Mouse (Mus musculus) urinary bladder, adult 2 months (tissue): ENCODE results near the gene P4hb. TPM values are rescaled to one million over a fixed set of nuclear protein-coding genes. Genes with fewer than 3 reads are reported as not detected.

Source experiments
- DNase-seq: peaks from one replicate; pipeline ENCODE4 v3.0.0; 2022; ENCODE audit warnings: low spot score
- polyA plus RNA-seq: library from polyadenylated mRNA; depleted of rRNA; stranded (reverse); fragments of >200 nt; gene quantifications from 2 replicates; pipeline ENCODE4 v1.2.3, GENCODE M21; 2012; rRNA removed

Gene P4hb
- 272 and 354 TPM in 2 replicates for polyA plus RNA-seq

- DNase-seq = peak; percentile 99
Measured at GRCm38 (mm10) chr11:120572752-120573584, at the start of gene P4hb. Gene P4hb, minus strand, starts transcription at chr11:120573253.

DNA sequence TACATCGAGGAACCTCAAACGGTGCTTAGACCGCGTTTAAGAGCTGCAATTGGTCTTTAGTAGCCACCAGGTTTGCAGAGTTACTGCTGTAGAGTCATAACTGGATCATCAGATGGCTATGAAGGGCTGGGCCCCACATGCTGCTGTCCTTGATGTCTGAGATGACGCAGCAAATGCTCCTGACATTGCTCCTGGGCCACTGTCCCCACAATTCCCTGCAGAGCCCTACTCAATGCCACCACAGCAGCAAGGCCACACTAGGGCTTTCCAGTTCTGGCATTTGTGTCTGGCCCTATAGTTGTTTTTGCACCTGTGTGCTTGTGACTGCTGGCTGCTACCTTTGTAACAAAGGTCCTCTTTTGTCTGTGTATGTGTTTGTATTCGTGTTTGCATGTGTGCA is 49.8 kb upstream of the P4hb start:
- DNase-seq = no peak

- peak; percentile 20 for DNase-seq
Measured at GRCm38 (mm10) chr11:120620195-120620594, 47.1 kb upstream of the P4hb start.

GRCm38 (mm10) chr11:120618619-120619535 is 45.8 kb upstream of the P4hb start:
- DNase-seq = no peak

DNA sequence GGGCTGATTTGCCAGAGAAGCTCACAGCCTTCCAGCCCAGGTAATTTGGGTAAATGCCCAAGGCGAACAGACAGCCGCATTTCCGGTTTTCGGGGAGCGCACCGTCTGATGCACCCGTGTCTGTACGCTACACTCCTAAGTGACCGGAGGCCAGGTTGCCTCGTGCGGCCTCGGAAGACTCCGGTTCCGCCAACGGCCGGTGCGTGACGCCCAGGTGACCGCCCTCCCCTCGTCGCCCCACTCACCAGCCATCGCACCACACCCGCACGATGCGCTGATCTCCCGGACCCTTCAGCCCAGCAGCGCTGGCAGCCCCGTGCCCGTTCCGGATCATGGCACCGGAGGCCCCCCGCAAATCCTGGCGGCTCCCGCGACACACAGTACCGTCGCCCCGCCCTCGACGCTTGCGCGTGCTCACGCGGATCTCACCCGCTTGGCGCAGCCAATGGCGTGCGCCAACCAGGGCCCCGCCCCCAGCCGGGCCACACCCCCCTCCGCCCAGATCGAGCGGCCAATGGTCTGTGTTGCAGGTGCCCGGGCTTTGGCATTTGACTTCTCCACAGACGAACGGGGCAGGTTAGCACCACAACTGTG is 44.6 kb upstream of the P4hb start, which contains the start of gene Pcyt2:
Gene Pcyt2 (minus strand): TSS at position 418 of the 594 bp plus-strand sequence.
- DNase-seq = peak; percentile 82

DNA sequence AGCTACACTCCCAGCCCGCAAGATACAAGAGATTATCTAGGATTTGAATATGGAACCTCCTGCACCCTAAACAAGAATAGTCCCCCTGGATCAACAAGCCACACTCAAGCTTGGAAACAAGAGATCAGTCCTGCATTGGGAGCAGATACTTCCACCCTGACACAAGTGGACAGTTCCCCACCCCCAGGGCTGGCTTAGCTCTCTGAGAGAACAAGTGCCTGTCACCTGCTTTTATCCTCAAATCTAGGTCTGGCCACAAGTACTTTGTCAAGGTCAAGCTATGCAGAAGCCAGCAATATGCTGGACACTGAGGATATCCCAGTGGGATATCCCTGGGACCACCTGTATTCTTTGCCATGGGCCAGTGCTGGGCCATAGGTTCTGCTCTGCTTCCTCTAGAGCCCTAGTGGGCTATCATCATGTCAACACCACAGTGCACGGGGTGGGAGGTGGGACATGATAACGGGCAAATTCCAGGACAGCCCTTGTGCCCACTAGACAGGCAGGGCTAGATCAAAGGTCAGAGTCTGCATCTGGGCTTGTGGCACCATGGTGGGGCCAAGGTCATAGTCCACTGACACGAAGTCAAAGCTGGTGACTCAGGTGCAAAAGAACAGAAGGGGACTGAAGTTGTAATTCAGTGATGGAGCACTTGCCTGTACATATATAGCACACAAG is 43.7 kb upstream of the P4hb start:
- DNase-seq = peak; percentile 17

DNA sequence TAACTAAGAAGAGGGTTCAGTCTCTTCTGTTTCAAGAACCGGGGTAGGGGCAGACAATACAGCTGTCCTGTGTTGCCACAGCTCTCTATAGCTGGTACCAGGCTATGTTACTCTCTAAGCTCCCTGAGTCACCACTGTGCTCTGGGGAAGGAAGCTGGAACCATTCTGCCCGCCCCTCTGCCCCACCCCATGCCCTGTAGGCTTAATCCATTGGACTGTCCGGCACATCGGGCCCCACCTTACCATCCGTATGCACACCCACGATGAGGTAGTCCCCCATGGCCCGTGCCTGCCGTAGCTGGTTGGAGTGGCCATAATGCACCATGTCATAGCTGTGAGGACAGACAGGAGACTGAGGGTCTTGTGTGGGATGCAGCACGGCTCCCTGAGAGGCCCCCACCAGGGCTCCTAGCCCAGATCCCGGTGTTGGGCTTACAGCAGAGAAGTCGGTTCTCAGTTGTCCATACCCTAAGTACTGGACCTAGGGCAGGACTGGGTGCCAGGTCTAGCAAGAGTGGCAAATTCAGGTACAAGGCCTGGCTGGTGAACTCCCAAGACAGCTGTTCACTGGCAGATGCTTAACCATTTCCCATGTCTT is 42.7 kb upstream of the P4hb start:
- peak; percentile 19 for DNase-seq

DNA sequence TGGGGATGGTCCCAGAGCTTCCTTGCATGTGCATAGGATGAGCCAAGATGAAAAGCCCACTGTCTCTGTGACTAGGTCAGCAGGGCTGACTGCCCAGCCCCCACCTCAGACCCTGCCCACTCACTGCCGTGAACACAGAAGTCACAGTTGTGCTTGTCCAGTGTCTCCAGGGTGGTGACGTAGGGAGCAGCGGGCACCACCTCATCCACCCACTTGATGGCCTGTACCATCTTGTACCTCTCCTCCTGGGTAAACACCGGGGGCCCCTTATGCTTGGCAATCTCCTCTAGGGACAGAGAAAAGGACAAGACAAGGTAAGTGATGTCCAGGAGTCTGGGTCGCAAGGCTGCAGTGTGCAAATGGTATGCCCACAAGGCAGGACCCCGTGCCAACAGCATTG is 42.1 kb upstream of the P4hb start:
- peak; percentile 20 for DNase-seq

- DNase-seq = no peak
Measured at GRCm38 (mm10) chr11:120613976-120614375, 40.9 kb upstream of the P4hb start.

DNA sequence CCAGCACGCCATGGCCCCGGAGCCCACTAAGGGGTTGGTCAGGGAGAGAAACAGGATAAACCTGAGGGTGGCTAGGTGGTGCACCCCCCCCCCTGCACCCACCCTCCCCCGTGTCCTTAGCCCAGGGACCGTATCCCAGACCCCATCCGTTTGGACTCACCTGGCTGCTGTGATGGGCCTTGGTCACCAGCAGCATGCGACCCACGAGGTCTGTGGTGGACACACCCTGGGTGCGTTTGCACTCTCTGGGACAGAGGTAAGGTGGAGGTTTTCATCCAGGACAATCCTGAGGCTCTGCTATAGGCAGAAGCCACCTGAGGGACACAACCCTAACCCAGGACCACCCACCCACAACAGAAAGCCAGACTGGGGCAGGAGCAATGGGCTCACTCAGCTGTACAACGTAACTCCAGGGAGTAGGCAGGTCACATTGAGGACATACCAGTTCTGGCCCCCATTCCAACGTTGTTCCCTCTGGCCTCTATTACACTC is 40.5 kb upstream of the P4hb start:
- peak; percentile 18 for DNase-seq

DNA sequence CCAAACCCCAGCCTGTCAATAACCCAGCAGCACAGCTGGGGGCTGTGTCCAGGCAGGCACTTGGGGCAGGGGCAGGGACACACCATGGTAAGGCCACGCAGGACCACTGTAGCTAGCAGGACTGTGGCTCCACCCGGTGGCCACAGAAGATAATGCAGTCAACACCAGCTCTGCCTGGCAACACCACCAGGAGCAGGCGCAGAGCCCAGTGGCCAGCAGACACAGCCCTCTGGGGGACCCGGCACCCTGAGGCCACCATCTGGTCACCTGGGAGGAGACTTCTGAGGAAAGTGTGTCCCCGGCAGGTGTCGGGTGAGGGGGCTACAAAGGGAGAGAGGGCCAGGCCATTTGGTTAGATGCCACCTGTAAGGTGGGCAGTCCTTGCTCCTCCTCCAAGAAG is 39.7 kb upstream of the P4hb start:
- peak; percentile 45 for DNase-seq

- peak; percentile 17 for DNase-seq
Measured at GRCm38 (mm10) chr11:120610477-120611046, 37.5 kb upstream of the P4hb start.

GRCm38 (mm10) chr11:120609250-120609649 is 36.2 kb upstream of the P4hb start:
- no peak for DNase-seq

DNA sequence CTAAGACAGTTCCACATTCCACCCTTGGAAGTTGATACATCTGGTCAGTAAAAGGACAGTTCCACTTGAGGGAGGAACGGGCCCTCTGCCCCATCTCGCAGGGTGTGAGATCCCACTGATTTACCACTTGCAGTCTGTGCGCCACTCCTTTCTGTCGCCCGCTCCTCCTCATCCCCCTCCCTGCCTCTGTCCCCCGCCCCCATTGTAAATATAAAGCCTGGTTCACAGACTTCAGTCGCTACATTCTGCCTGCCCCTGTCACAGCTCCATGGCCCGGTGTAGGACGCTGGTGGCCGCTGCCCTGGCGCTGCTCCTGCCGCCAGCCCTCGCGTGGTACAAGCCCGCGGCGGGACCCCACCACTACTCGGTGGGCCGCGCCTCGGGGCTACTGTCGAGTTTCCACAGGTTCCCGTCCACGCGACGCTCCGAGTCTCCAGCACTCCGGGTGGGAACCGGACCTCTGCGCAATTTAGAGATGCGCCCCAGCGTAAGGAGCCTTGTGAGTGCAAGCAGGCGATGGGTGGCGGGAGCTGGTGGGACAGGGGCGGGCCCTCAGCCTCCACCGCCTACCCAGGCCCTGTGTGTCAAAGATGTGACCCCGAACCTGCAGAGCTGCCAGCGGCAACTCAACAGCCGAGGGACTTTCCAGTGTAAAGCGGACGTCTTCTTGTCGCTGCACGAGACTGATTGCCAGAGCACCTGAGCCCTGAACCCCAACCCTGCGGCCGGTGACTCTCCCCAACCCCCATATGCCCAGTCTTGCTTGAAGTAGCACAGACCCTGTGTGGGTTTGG is 35.4 kb upstream of the P4hb start, which contains the start of gene Npb:
Gene Npb (plus strand): TSS at position 237 of the 794 bp plus-strand sequence.
- DNase-seq = peak; percentile 19

DNA sequence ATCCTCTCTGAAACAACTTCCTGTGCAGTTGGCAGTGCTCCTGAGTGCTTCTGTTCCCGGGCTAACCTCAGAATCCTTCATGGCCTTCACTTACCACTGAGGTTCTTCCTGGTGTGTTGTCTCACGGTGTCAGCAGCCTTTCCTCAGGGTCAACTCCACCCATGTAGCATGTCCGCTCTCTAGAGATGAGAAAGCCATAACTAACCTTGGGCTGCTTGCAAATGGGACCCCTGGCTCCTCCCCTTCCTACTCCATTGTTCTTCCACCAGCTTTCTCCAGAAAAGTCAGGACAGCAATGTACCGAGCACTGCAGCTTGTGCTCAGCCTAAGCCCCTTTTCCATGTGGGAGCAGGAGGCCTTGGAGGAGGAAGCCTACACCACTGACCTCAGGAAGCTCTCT is 33.7 kb upstream of the P4hb start:
- no peak for DNase-seq

- no peak for DNase-seq
Measured at GRCm38 (mm10) chr11:120605667-120606066, 32.6 kb upstream of the P4hb start.

- no peak for DNase-seq
Measured at GRCm38 (mm10) chr11:120603545-120603944, 30.5 kb upstream of the P4hb start.

DNA sequence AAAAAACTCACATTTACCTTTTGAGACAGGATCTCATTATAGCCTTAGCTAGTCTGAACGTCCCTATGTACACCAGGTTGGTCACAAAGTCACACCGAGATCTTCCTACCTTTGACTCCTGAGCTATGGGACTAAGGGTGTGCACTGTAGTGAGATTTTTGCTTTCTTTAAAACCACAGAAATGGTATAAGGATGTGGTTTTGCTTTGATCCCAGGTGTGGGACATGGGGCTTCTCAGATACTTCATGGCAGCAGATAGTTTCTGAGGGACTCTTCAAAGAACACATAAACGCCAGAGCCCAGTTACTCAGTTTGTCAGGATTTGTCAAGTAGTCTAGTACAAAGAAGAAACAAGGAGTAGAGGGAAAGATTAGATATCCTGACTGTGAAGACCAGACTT is 27.7 kb upstream of the P4hb start:
- DNase-seq = no peak

GRCm38 (mm10) chr11:120598990-120599549 is 26.0 kb upstream of the P4hb start:
- DNase-seq = no peak
